Mouse (Mus musculus): ENCODE results near the gene Chrdl2. TPM values are rescaled to one million over a fixed set of nuclear protein-coding genes. Genes with fewer than 3 reads are reported as not detected.

The Chrdl2 gene
- total RNA-seq, 2 experiments from 2014 or later = not detected

Other genes starting within 250 kb of the Chrdl2 start
- not detected in 2 replicates for gene Olfr521, start 242.7 kb upstream of the Chrdl2 start, total RNA-seq (2015; ENCODE audit: low replicate concordance)
- not detected in 2 replicates for gene Olfr521, start 242.7 kb upstream of the Chrdl2 start, total RNA-seq (2017; ENCODE audit: low replicate concordance)
- gene Neu3, start 177.8 kb upstream of the Chrdl2 start, total RNA-seq (2015; ENCODE audit: low replicate concordance) = 3.8 and 6.5 TPM in 2 replicates
- 11.9 and 12.8 TPM in 2 replicates for gene Neu3, start 177.8 kb upstream of the Chrdl2 start, total RNA-seq (2017; ENCODE audit: low replicate concordance)
- not detected in 2 replicates for gene Xrra1, start 147.1 kb upstream of the Chrdl2 start, total RNA-seq (2015; ENCODE audit: low replicate concordance)
- gene Xrra1, start 147.1 kb upstream of the Chrdl2 start, total RNA-seq (2017; ENCODE audit: low replicate concordance) = not detected in 2 replicates
- 58.4 and 63.5 TPM in 2 replicates for gene Spcs2, start 142.7 kb upstream of the Chrdl2 start, total RNA-seq (2015; ENCODE audit: low replicate concordance)
- 51.9 and 60.6 TPM in 2 replicates for gene Spcs2, start 142.7 kb upstream of the Chrdl2 start, total RNA-seq (2017; ENCODE audit: low replicate concordance)
- gene Rnf169, start 25.7 kb upstream of the Chrdl2 start, total RNA-seq (2015; ENCODE audit: low replicate concordance) = 2.3 and 5.6 TPM in 2 replicates
- gene Rnf169, start 25.7 kb upstream of the Chrdl2 start, total RNA-seq (2017; ENCODE audit: low replicate concordance) = 4.0 and 5.3 TPM in 2 replicates
- 13.0 and 18.1 TPM in 2 replicates for gene Pold3, start 115.4 kb downstream of the Chrdl2 start, total RNA-seq (2015; ENCODE audit: low replicate concordance)
- 50.3 and 62.6 TPM in 2 replicates for gene Pold3, start 115.4 kb downstream of the Chrdl2 start, total RNA-seq (2017; ENCODE audit: low replicate concordance)
- 2.9 TPM in 1 of 2 replicates, not detected in the other for gene Lipt2, start 153.1 kb downstream of the Chrdl2 start, total RNA-seq (2015; ENCODE audit: low replicate concordance)
- 0.26 and 0.98 TPM in 2 replicates for gene Lipt2, start 153.1 kb downstream of the Chrdl2 start, total RNA-seq (2017; ENCODE audit: low replicate concordance)
- not detected in 2 replicates for gene Kcne3, start 170.3 kb downstream of the Chrdl2 start, total RNA-seq (2015; ENCODE audit: low replicate concordance)
- gene Kcne3, start 170.3 kb downstream of the Chrdl2 start, total RNA-seq (2017; ENCODE audit: low replicate concordance) = 1.8 and 3.7 TPM in 2 replicates
- 11.1 and 13.2 TPM in 2 replicates for gene Pgm2l1, start 221.2 kb downstream of the Chrdl2 start, total RNA-seq (2015; ENCODE audit: low replicate concordance)
- 12.7 and 18.4 TPM in 2 replicates for gene Pgm2l1, start 221.2 kb downstream of the Chrdl2 start, total RNA-seq (2017; ENCODE audit: low replicate concordance)